Mouse (Mus musculus) CD4-positive naive resting alpha-beta T cell, adult 76 days (primary cell): Measurements from ENCODE around the gene Rnase4. TPM values are rescaled to one million over a fixed set of nuclear protein-coding genes. Genes with fewer than 3 reads are reported as not detected.

Experiments used
- total RNA-seq: library from RNA; stranded (reverse); gene quantifications from one replicate; pipeline ENCODE4 v1.2.4, GENCODE M21; 2023

The Rnase4 gene
- total RNA-seq = 0.73 TPM

DNA sequence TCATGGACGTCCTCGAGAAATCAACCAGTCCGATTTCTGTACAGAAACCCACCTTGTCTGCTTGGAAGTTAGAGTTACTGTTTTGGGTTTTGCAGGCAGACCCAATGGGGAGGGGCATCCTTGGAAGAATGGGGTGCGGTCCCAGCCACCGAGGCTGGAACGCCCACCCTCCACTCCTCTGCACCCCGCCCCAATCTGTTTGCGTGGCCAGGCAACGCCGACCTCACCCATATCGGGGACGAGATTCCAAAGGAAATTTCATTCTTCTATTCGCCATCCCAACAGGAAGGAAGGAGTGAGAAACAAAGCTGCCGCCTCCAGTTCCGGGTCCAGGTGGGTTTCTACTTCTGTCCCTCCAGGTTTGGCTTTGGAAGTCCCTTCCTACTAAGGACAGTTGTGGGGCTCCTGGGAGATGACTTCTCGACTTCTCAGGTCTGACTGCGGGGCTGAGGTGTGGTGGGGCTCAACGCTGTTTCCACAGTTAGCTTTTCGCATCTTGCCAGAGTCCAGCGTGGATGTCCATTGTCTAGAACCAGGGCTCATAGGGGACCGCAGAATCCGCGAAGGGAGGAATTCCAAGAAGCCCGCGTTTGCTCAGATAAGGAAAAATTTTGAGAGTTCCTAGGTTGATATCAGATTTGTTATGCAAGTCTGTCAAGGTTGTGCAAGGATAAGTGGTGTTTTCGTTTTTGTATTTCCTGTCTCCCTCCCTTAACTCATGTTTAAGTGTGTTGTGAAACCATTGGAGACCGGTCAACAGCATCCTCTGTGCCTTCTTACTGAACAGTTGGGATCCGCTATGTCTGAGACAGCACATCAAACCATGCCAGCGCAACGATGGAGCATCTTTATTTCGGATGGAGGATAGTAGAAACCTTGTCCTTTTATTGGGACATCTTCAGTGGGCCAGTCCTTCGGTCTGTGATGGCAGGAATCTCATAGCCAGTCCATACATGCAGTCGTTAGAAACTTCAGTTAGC is at the start of gene Rnase4, which contains the start of gene Ang:
TSS of gene Rnase4 (plus strand) at position 157 of the 980 bp plus-strand sequence.
TSS of gene Ang (plus strand) at position 230 of the 980 bp plus-strand sequence.

DNA sequence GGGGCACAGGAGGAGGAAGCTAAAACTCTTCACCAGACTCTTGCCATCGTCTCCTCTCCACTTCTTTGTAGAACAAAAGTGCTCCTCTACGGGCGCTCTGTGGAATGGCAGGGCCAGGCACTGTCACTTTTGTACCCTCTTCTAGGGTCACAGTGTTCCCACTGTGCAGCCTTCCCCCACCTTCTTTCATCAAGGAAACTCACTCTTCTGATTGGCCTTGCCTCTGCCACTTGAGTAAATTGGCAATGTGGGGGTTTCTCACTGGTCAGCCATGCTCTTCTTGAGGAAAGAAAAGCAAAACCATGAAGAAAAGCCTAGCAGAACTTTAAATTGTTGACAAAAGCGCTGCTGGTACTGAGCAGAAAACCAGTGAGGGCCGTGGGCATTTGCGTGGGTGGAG is 49.1 kb upstream of the Rnase4 start, which contains the start of gene Rnase9:
TSS of gene Rnase9 (minus strand) at position 101 of the 400 bp plus-strand sequence.

DNA sequence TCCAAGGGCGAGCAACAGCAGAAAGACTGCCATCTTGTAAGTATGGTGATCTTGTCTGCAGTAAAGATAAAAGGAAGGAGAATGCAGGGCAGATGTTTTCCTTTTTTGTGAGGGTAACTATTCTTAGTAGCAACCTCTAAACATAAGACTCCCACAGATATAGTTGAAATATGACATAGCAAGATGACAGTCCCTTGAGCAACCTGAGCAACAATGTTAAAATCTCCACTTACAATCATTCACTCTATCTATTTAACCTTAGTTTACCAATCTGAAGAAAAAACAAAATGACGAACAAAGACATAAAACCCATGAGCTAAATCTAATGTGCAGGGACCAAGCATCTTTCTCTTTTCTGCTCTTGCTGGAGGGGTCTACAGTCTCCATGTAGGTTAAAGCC is 40.8 kb upstream of the Rnase4 start, which contains the start of gene Rnase11:
TSS of gene Rnase11 (minus strand) at position 101 of the 400 bp plus-strand sequence.

DNA sequence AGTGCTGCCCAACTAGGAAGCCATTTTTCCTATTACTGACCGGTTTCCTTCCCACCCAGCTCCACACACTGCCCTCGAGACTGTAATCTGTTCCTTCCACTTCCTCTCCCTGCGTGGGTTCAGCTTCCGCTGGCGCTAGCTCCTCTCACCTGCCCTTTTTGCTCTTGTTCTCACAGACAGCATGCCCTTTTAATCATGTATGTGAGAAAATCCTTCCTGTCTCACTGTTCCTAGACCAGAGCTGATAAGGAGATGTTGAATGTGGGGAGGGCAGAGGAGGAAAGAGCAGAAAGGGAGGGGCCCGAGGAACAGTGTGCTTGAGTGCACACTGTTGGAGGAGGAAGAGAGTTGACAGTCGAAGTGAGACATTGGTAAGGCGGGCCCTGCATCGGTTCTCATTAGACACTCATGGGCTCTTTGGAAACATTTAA is 33.5 kb upstream of the Rnase4 start, which contains the start of gene Rnase12:
TSS of gene Rnase12 (minus strand) at position 261 of the 431 bp plus-strand sequence.

DNA sequence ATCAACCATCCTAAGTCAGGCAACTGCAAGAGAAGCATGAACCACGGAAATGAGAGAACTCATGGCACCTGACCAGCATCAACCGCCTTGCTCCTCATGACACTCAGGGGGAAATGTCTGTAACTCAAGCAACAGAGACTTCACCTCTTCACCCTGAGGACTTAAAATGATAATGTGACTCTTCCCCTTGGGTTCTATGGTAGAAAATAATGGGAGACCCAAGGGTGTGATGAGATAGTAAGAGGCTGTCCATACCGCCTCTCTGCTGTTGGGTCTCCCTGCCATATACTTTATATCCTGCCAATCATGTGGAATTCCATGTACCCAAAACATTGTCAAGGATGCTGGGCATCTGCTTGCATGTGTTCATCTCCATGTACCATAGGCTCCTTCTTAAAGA is 16.5 kb upstream of the Rnase4 start, which contains the start of gene Olfr750:
TSS of gene Olfr750 (minus strand) at position 101 of the 400 bp plus-strand sequence.

DNA sequence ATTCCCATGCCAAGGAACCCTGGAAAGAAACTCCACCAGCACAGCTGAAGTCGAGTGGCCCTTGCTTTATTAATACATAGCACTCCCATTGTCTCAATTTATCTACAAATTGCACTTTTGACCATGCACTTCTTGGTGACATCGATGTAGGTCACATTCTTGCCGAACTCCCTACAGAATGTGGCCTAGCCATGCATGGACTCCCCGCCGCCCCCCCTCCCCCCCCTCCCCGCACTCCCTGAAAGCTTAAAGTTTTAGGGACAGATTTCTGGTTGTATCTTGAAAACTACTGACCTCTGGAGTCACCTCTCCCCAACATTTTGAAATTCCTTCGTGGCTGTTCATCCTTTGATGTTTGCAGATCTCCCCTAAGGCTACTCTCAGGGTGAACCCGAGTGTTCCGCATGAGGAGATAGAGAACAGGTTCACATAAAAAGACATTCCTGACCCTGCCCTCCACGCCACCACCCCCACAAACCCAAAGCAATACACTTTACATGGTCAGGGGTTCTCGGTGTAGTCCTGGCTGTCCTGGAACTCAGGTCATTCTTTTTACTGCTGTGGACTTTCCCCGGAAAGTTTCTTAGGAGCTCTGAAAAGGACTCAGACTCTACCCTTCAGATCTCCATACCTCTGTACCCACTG is 23.2 kb downstream of the Rnase4 start, which contains the start of gene Eddm3b:
TSS of gene Eddm3b (plus strand) at position 511 of the 645 bp plus-strand sequence.

DNA sequence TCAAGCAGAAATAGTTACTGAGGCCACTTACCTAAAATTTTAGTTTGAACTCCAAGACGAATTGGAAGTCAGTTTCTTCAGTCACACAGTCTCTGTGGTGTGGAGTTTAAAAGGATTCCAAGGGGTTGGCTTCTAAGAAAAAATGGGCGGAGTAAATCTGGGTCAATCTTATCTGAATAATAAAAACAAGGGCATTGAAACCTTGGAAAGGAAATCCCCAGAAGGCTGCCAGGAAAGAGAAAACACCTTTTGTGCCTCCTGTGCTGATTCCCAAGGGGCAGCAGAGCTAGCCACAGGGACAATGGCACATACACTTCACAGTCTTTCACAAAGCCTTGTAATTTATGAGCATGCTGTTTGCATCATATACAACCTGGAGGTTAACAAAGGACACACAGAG is 55.8 kb downstream of the Rnase4 start, which contains the start of gene Rnase1:
TSS of gene Rnase1 (minus strand) at position 101 of the 400 bp plus-strand sequence.

Other genes starting within 250 kb of the Rnase4 start
- 45.2 TPM for gene Tep1, start 220.5 kb upstream of the Rnase4 start, total RNA-seq
- 0.41 TPM for gene Klhl33, start 193.6 kb upstream of the Rnase4 start, total RNA-seq
- 36.9 TPM for gene Osgep, start 166.2 kb upstream of the Rnase4 start, total RNA-seq
- 43.1 TPM for gene Apex1, start 166.1 kb upstream of the Rnase4 start, total RNA-seq
- 122 TPM for gene Pip4p1, start 160.2 kb upstream of the Rnase4 start, total RNA-seq
- 21.6 TPM for gene Pnp, start 160.0 kb upstream of the Rnase4 start, total RNA-seq
- gene Gm49342, start 146.6 kb upstream of the Rnase4 start, total RNA-seq = 17.4 TPM
- 2.6 TPM for gene Pnp2, start 135.1 kb upstream of the Rnase4 start, total RNA-seq
- not detected for gene Rnase10, start 83.3 kb upstream of the Rnase4 start, total RNA-seq
- gene Rnase9, start 49.2 kb upstream of the Rnase4 start, total RNA-seq = not detected
- not detected for gene Rnase11, start 40.9 kb upstream of the Rnase4 start, total RNA-seq
- gene Rnase12, start 33.4 kb upstream of the Rnase4 start, total RNA-seq = not detected
- not detected for gene Olfr750, start 16.6 kb upstream of the Rnase4 start, total RNA-seq
- gene Ang, start 73 bp downstream of the Rnase4 start, total RNA-seq = not detected
- not detected for gene Eddm3b, start 23.3 kb downstream of the Rnase4 start, total RNA-seq
- 8.2 TPM for gene Rnase6, start 32.8 kb downstream of the Rnase4 start, total RNA-seq
- not detected for gene Rnase1, start 55.7 kb downstream of the Rnase4 start, total RNA-seq
- gene Rnase2b, start 71.2 kb downstream of the Rnase4 start, total RNA-seq = not detected
- not detected for gene Ang2, start 108.1 kb downstream of the Rnase4 start, total RNA-seq
- gene Ear14, start 112.3 kb downstream of the Rnase4 start, total RNA-seq = not detected
- not detected for gene Rnase2a, start 165.0 kb downstream of the Rnase4 start, total RNA-seq